Mouse (Mus musculus) testis, adult 2 months (tissue): ENCODE data around the gene Cyp8b1. TPM values are rescaled to one million over a fixed set of nuclear protein-coding genes. Genes with fewer than 3 reads are reported as not detected.

ENCODE experiments used
- H3K27ac ChIP-seq: fragments of 200-500 bp; 2 replicates; pipeline ENCODE4 v1.5.1; 2012; ENCODE audit warnings: low read depth, low read length; ENCODE audit not compliant: control insufficient read depth, insufficient read depth
- H3K27me3 ChIP-seq: fragments of 200-500 bp; 2 replicates; pipeline ENCODE4 v1.6.1; 2012; ENCODE audit warnings: mild to moderate bottlenecking, low read length, moderate library complexity; ENCODE audit not compliant: control insufficient read depth, insufficient read depth
- H3K36me3 ChIP-seq: fragments of 200-500 bp; 2 replicates; pipeline ENCODE4 v1.6.1; 2012; ENCODE audit warnings: mild to moderate bottlenecking, low read length; ENCODE audit not compliant: control insufficient read depth, insufficient read depth
- H3K4me1 ChIP-seq: fragments of 200-500 bp; 2 replicates; pipeline ENCODE4 v1.6.1; 2012; ENCODE audit warnings: low read length; ENCODE audit not compliant: control insufficient read depth, insufficient read depth
- H3K4me3 ChIP-seq: fragments of 200-500 bp; 2 replicates; pipeline ENCODE4 v1.5.1; 2012; ENCODE audit warnings: low read depth, mild to moderate bottlenecking, low read length, moderate library complexity, mixed read lengths; ENCODE audit not compliant: control insufficient read depth
- CTCF ChIP-seq: fragments of 200-500 bp; IDR thresholded peaks from 2 replicates; pipeline ENCODE4 v1.5.1; 2012; ENCODE audit warnings: low read depth, mild to moderate bottlenecking, inconsistent platforms, low read length, moderate library complexity; ENCODE audit not compliant: control insufficient read depth, insufficient read depth, insufficient replicate concordance
- POLR2A ChIP-seq: fragments of 200-500 bp; IDR thresholded peaks from 2 replicates; pipeline ENCODE4 v1.6.1; 2012; ENCODE audit warnings: low read depth, mild to moderate bottlenecking, inconsistent platforms, low read length, moderate library complexity; ENCODE audit not compliant: control insufficient read depth
- polyA plus RNA-seq: library from polyadenylated mRNA; depleted of rRNA; stranded (reverse); fragments of >200 nt; gene quantifications from 2 replicates; pipeline ENCODE4 v1.2.3, GENCODE M21; 2012

Cyp8b1 gene
- polyA plus RNA-seq, 1 experiment: not detected

GRCm38 (mm10) chr9:121905556-121906185 lies 10.4 kb downstream of the Cyp8b1 start:
- H3K27ac ChIP-seq: no peak overlapping the region
- no peaks in the 10 kb centered on the region for H3K4me1 ChIP-seq
- no peak for TF ChIP-seq CTCF
- no peak for TF ChIP-seq POLR2A
- H3K36me3 ChIP-seq: no peaks in the 10 kb centered on the region
- H3K4me3 ChIP-seq: no peak overlapping the region
- H3K27me3 ChIP-seq: no peaks in the 10 kb centered on the region

- Histone ChIP-seq H3K4me3 (no peak overlapping the region), H3K4me1 (no peaks in the 10 kb centered on the region), H3K27ac (no peak overlapping the region), H3K36me3 (no peaks in the 10 kb centered on the region), H3K27me3 (no peaks in the 10 kb centered on the region)
- no peak for TF ChIP-seq CTCF
- no peak for TF ChIP-seq POLR2A
These were observed 11.2 kb downstream of the Cyp8b1 start for GRCm38 (mm10) chr9:121904946-121905345.

- Histone ChIP-seq H3K27me3 (no peaks in the 10 kb centered on the region), H3K36me3 (no peaks in the 10 kb centered on the region)
These were observed 11.8 kb downstream of the Cyp8b1 start for GRCm38 (mm10) chr9:121904319-121904718.

GRCm38 (mm10) chr9:121903476-121904305 lies 12.4 kb downstream of the Cyp8b1 start:
- Histone ChIP-seq H3K4me3 (no peak overlapping the region), H3K36me3 (no peaks in the 10 kb centered on the region), H3K27ac (peak overlapping the region; percentile 54; the same call in 1 of the 2 replicates), H3K4me1 (no peaks in the 10 kb centered on the region), H3K27me3 (no peaks in the 10 kb centered on the region)
- TF ChIP-seq CTCF (no peak), POLR2A (no peak)

More at GRCm38 (mm10) chr9:121904319-121904718, 11.8 kb downstream of the Cyp8b1 start:
- no peak overlapping the region for H3K4me3 ChIP-seq
- TF ChIP-seq POLR2A (no peak), CTCF (no peak)
- H3K27ac ChIP-seq: no peak overlapping the region
- no peaks in the 10 kb centered on the region for H3K4me1 ChIP-seq

- no peaks in the 10 kb centered on the region for H3K27me3 ChIP-seq
- no peak overlapping the region for H3K27ac ChIP-seq
- no peak overlapping the region for H3K4me3 ChIP-seq
- TF ChIP-seq POLR2A (no peak), CTCF (no peak)
- no peaks in the 10 kb centered on the region for H3K36me3 ChIP-seq
- no peaks in the 10 kb centered on the region for H3K4me1 ChIP-seq
These were observed 14.1 kb downstream of the Cyp8b1 start for GRCm38 (mm10) chr9:121901710-121902700.

GRCm38 (mm10) chr9:121900282-121900855 lies 15.7 kb downstream of the Cyp8b1 start:
- H3K4me3 ChIP-seq: no peak overlapping the region
- TF ChIP-seq POLR2A (no peak), CTCF (no peak)
- H3K27ac ChIP-seq: no peak overlapping the region
- H3K27me3 ChIP-seq: no peaks in the 10 kb centered on the region
- no peaks in the 10 kb centered on the region for H3K4me1 ChIP-seq
- H3K36me3 ChIP-seq: no peaks in the 10 kb centered on the region

GRCm38 (mm10) chr9:121899306-121899705 lies 16.8 kb downstream of the Cyp8b1 start:
- Histone ChIP-seq H3K27me3 (no peaks in the 10 kb centered on the region), H3K27ac (no peak overlapping the region), H3K36me3 (no peaks in the 10 kb centered on the region), H3K4me1 (no peaks in the 10 kb centered on the region), H3K4me3 (no peak overlapping the region)
- no peak for TF ChIP-seq POLR2A
- TF ChIP-seq CTCF: no peak
